Mouse (Mus musculus): ENCODE results near the gene Col5a1.

DNA sequence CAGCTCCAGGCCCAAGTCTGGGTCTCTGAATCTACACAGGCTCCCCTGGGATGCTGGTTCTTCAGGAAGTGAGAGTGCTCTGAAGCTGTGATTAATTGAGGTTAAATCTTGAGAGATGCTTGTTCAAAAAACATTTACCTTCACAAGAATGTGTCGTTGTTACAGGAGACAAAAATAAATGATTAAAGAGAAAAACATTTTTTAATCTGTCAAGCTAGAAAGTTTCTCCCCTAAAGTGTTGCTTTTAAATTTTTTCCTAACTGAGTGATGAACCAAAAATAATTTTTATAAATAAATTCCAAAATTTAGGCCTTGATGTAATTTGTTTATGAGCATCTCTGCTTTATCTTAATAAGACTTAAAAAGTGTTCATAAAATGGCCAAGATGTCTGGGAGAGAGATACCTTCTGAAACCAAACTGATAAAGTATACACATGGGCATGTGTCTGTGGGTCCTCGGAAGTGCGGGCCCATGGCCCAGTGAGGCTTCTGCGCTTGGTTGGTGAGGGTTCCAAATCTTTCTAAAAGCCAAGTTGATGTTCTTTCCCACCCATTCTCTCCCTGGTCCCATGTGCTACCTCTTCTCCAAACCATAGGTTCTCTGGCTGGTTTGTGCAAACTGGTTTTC is 177.6 kb downstream of the Col5a1 start:
- TF ChIP-seq CTCF (IDR thresholded peaks at IDR 0.05) (no peak), EP300 (IDR thresholded peaks at IDR 0.05) (no peak)

Data from lung, postnatal 0 days (tissue).